Mouse (Mus musculus): Measurements from ENCODE around the gene Fgb. TPM values are rescaled to one million over a fixed set of nuclear protein-coding genes. Genes with fewer than 3 reads are reported as not detected.

The Fgb gene
- polyA plus RNA-seq, 1 experiment from 2014 or later = 1.4 TPM

DNA sequence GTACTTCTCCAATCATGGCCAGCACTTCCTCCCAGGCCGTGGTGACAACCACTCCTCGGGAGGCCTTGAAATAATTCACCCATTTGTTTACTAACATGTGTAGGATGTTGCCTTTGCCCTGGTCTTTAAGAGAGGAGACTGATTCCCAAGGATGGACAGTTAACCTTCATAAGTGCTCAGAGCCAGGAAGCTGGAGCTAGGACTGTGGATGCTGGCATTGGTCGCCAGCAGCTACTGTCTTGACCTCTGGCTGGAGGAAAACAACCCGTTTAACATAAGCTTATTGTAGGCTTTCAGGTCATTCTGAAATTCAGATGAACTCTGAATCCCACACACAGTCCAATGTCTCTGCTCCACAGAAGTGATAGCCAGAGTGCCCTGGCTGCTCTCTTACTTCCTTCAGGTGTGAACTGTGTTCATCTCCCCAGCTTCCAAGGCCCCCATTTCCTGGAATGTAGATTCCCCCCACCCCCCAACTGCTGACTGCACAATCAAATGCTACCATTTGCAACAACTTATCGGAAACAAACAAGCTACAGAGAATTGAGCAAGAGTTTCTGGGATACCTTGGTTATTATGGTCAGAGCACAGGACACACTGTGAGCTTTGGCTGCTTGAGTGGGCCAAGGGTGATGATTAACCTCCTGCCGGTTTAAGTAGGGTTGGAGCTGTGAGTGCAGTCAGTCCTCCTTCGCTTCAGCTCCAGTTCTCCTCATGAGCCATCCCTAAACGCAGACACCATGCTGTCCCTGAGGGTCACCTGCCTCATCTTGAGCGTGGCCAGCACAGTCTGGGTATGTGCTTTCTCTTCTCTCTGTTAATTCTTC is 24.0 kb downstream of the Fgb start, which contains the start of gene Fga:
Gene Fga (plus strand): TSS at position 602 of the 827 bp plus-strand sequence.
- Histone ChIP-seq H3K4me3 (no peak within 1 kb of the TSS), H3K9me3 (no peaks in the 10 kb centered on the region), H3K36me3 (no peaks in the 10 kb centered on the region), H3K4me2 (no peak within 1 kb of the TSS), H3K27me3 (no peaks in the 10 kb centered on the region), H3K27ac (no peak within 1 kb of the TSS), H3K9ac (no peak within 1 kb of the TSS), H3K4me1 (no peaks in the 10 kb centered on the region)
- no peak for ATAC-seq (ENCODE audit: insufficient number of reproducible peaks, low FRiP score, low TSS enrichment, low read depth)
- WGBS = 80% methylated on average over 9 of the region's 9 CpGs

DNA sequence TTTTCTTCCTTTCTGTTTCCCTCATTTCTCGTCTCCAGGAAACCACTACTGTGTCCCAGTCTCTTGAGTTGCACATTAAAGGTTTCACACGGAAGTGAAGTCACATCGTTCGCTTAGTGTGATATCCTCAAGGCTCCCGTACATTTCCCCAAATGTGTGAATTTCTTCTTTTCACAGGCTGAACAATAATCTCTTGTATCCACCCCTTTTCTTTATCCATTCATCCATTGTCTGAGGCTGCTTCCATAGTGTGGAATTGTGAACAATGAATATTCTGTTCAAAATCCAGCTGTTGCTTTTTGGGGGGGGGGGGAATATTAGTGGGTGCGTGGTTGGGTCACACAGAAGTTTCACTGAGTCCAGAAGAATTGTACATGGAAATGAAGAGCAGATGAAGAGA is 24.6 kb downstream of the Fgb start:
- H3K4me1 ChIP-seq = no peaks in the 10 kb centered on the region
- no peak for ATAC-seq (ENCODE audit: insufficient number of reproducible peaks, low FRiP score, low TSS enrichment, low read depth)
- 80% methylated on average over 6 of the region's 6 CpGs for WGBS

DNA sequence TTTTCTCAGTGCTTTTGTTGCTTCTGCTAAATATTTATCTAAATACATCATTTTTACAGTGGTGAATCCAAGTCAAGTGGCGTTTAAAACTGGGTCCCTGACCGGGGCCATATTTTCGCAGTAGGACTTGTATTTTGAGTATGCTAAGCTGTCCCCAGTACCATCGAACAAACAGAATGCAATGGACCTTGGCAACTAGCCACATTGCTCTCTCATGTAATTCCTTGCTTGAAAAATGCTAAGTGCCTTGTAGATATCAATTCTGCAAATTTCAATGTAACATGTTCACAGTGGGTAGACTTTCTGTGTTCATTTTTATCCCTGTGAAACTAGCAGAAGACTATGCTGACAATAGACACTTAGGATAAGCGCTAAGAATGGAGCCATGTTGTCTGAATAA is 28.5 kb downstream of the Fgb start:
- 90% methylated on average over 5 of the region's 5 CpGs for WGBS
- Histone ChIP-seq H3K9ac (no peak overlapping the region), H3K36me3 (no peaks in the 10 kb centered on the region), H3K4me3 (no peak overlapping the region), H3K27me3 (no peaks in the 10 kb centered on the region), H3K27ac (no peak overlapping the region), H3K4me1 (no peaks in the 10 kb centered on the region), H3K4me2 (no peak overlapping the region), H3K9me3 (no peaks in the 10 kb centered on the region)
- ATAC-seq (ENCODE audit: insufficient number of reproducible peaks, low FRiP score, low TSS enrichment, low read depth) = no peak

More for the DNA sequence above, 24.6 kb downstream of the Fgb start:
- Histone ChIP-seq H3K36me3 (no peaks in the 10 kb centered on the region), H3K4me2 (no peak overlapping the region), H3K9me3 (no peaks in the 10 kb centered on the region), H3K27me3 (no peaks in the 10 kb centered on the region), H3K9ac (no peak overlapping the region), H3K4me3 (no peak overlapping the region), H3K27ac (no peak overlapping the region)

DNA sequence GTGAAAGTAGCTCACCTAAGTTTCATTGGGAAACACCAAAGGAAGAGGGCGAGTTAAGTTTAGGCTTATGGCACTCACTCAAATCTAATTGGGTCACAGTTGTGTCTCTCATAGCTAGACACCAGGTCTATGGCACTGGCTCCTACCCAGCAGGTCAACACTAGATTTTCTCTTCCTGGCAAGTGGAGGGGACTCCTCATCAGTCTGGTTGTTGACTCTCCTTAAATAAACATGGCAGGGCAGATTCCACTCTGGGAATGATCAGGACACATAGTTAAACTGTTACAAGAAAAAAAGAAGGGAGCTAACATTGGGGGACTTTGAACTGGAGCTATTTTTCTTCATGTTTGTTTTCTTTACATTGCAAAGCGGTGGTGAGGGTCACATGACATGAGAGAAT is 29.3 kb downstream of the Fgb start:
- 83% methylated on average over 2 of the region's 2 CpGs for WGBS
- Histone ChIP-seq H3K9me3 (no peaks in the 10 kb centered on the region), H3K4me3 (no peak overlapping the region), H3K4me2 (no peak overlapping the region), H3K36me3 (no peaks in the 10 kb centered on the region), H3K27me3 (no peaks in the 10 kb centered on the region), H3K27ac (no peak overlapping the region), H3K4me1 (no peaks in the 10 kb centered on the region), H3K9ac (no peak overlapping the region)
- no peak for ATAC-seq (ENCODE audit: insufficient number of reproducible peaks, low FRiP score, low TSS enrichment, low read depth)

DNA sequence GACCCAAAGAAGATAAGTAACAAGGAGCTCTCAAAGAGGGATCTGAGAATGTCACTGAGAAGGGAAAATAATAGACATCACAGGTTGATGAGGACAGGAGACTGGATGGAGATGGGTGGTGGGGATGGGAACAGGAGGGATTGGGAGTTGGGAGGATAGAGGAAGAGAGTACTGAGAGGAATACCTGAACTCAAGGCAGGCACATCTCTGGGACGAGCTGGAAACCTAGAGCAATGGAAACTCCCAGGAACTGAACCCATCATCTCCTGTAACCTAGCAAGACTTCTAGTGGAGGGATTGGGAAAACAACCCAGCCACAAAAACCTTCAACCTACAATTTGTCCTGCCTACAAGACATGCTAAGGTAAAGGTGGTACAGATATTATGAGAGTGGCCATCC is 33.4 kb downstream of the Fgb start:
- no peak overlapping the region for H3K4me2 ChIP-seq
- H3K9ac ChIP-seq = no peak overlapping the region
- no peaks in the 10 kb centered on the region for H3K4me1 ChIP-seq
- no peaks in the 10 kb centered on the region for H3K27me3 ChIP-seq
- no peaks in the 10 kb centered on the region for H3K9me3 ChIP-seq
- H3K36me3 ChIP-seq = no peaks in the 10 kb centered on the region
- H3K4me3 ChIP-seq = no peak overlapping the region
- H3K27ac ChIP-seq = no peak overlapping the region
- ATAC-seq (ENCODE audit: insufficient number of reproducible peaks, low FRiP score, low TSS enrichment, low read depth) = no peak
- 79% methylated on average over 1 of the region's 1 CpGs for WGBS

DNA sequence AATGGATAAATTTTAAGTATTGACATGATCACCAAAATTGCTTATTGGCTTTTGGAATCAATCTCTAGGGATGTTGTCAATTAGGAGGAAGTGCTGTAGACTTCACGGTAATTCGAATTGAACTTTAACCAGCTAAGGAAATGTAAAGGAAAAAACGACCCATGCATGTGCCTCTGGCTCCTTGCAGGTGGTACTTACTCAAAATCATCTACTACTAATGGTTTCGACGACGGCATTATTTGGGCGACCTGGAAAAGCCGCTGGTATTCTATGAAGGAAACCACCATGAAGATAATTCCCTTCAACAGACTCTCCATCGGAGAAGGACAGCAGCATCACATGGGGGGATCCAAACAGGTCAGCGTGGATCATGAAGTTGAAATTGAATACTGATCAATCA is 35.7 kb downstream of the Fgb start:
- H3K27ac ChIP-seq = no peak overlapping the region
- no peaks in the 10 kb centered on the region for H3K27me3 ChIP-seq
- no peak overlapping the region for H3K4me3 ChIP-seq
- no peak overlapping the region for H3K4me2 ChIP-seq
- 86% methylated on average over 10 of the region's 10 CpGs for WGBS
- no peaks in the 10 kb centered on the region for H3K9me3 ChIP-seq
- no peak for ATAC-seq (ENCODE audit: insufficient number of reproducible peaks, low FRiP score, low TSS enrichment, low read depth)
- no peaks in the 10 kb centered on the region for H3K4me1 ChIP-seq
- H3K9ac ChIP-seq = no peak overlapping the region
- no peaks in the 10 kb centered on the region for H3K36me3 ChIP-seq

DNA sequence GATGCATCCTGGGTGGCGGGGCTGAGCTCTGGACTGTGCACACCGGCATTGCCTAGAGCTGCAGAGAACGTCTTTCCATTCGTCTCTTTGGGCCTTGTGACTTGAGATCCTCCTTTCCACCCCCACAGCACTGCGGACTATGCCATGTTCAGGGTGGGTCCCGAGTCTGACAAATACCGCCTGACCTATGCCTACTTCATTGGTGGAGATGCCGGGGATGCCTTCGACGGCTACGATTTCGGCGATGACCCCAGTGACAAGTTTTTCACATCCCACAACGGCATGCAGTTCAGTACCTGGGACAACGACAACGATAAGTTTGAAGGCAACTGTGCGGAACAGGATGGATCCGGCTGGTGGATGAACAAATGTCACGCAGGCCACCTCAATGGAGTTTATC is 37.0 kb downstream of the Fgb start:
- no peaks in the 10 kb centered on the region for H3K36me3 ChIP-seq
- H3K4me3 ChIP-seq = no peak overlapping the region
- no peaks in the 10 kb centered on the region for H3K4me1 ChIP-seq
- H3K27me3 ChIP-seq = no peaks in the 10 kb centered on the region
- no peak overlapping the region for H3K4me2 ChIP-seq
- H3K27ac ChIP-seq = no peak overlapping the region
- ATAC-seq (ENCODE audit: insufficient number of reproducible peaks, low FRiP score, low TSS enrichment, low read depth) = no peak
- no peaks in the 10 kb centered on the region for H3K9me3 ChIP-seq
- no peak overlapping the region for H3K9ac ChIP-seq
- WGBS = 91% methylated on average over 19 of the region's 19 CpGs

DNA sequence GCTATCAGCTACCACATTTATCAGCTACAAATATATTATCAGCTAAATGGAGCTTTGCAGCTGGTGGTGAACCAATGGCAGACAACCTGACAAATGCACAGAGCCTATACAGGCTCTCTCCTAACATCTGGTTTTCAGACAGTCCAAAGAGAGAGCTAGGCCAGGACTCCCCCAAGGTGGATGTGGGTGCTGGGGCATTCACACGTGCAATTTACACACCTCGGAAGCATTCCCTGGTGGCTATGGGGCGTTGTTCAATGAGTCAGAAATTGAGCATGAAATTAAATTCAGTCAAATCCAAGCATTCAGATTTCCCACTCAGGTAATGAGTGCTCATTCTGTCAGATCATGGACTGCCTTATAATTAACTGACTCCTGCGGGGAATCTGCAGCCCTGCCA is 38.1 kb downstream of the Fgb start:
- H3K27me3 ChIP-seq = no peaks in the 10 kb centered on the region

DNA sequence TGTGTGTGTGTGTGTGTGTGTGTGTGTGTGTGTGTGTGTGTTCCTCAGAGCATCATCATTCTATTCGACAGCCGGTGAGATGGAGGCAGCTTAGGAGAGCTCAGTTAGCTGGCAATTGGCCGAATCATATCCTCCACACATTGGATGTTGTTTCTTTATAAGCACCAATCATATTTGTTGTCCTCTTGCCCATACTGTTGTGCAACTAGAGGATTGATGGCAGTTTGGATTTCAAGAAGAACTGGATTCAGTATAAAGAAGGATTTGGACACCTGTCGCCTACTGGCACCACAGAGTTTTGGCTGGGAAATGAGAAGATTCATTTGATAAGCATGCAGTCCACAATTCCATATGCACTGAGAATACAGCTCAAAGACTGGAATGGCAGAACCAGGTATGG is 38.5 kb downstream of the Fgb start:
- no peaks in the 10 kb centered on the region for H3K27me3 ChIP-seq
- WGBS = 90% methylated on average over 4 of the region's 4 CpGs
- no peak overlapping the region for H3K4me2 ChIP-seq
- no peak for ATAC-seq (ENCODE audit: insufficient number of reproducible peaks, low FRiP score, low TSS enrichment, low read depth)
- no peaks in the 10 kb centered on the region for H3K9me3 ChIP-seq
- H3K9ac ChIP-seq = no peak overlapping the region
- H3K4me1 ChIP-seq = no peaks in the 10 kb centered on the region
- H3K4me3 ChIP-seq = no peak overlapping the region
- no peaks in the 10 kb centered on the region for H3K36me3 ChIP-seq
- no peak overlapping the region for H3K27ac ChIP-seq

More for the DNA sequence above, 38.1 kb downstream of the Fgb start:
- 48% methylated on average over 4 of the region's 4 CpGs for WGBS
- H3K4me2 ChIP-seq = no peak overlapping the region
- no peak for ATAC-seq (ENCODE audit: insufficient number of reproducible peaks, low FRiP score, low TSS enrichment, low read depth)
- no peaks in the 10 kb centered on the region for H3K9me3 ChIP-seq
- H3K36me3 ChIP-seq = no peaks in the 10 kb centered on the region
- H3K27ac ChIP-seq = no peak overlapping the region
- H3K9ac ChIP-seq = no peak overlapping the region
- no peak overlapping the region for H3K4me3 ChIP-seq
- H3K4me1 ChIP-seq = no peaks in the 10 kb centered on the region

DNA sequence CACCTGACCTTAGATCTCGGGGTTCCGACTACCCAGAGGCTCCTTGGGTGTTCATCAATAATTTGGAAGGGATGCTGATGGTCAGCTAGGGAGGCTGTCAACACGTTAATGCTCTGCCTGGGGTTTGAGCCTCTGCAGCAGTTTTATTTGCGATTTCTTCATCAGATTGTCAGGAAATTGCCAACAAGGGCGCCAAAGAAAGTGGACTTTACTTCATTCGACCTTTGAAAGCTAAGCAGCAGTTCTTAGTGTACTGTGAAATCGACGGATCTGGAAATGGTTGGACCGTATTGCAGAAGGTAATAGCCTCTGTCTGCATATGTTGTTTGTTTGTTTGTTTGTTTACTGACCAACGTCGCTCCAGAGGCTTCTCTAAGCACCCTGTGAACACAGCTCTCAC is 39.4 kb downstream of the Fgb start:
- Histone ChIP-seq H3K27me3 (no peaks in the 10 kb centered on the region), H3K9me3 (no peaks in the 10 kb centered on the region), H3K9ac (no peak overlapping the region), H3K4me3 (no peak overlapping the region), H3K27ac (no peak overlapping the region), H3K4me2 (no peak overlapping the region), H3K36me3 (no peaks in the 10 kb centered on the region), H3K4me1 (no peaks in the 10 kb centered on the region)
- 70% methylated on average over 11 of the region's 11 CpGs for WGBS
- no peak for ATAC-seq (ENCODE audit: insufficient number of reproducible peaks, low FRiP score, low TSS enrichment, low read depth)

DNA sequence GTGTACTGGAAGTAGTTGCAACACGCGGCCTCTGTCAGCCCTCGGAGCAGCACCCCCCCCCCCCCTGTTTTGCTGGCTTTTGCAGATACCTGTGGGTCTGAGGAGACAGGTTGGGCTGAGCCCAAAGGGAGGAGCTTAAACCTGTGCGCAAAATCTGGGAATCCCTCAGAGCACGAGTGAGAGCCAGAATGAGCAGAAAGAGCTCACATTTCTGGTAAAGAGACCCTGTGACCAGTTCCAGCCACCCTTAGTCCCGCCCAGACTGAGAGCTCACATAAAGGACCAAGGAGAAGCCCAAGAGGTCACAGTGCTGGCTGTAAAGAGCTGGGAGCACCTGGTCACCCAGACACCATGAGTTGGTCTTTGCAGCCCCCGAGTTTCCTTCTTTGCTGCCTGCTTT is 42.1 kb downstream of the Fgb start, which contains the start of gene Fgg:
Gene Fgg (plus strand): TSS at position 168 of the 400 bp plus-strand sequence.
- Histone ChIP-seq H3K9me3 (no peaks in the 10 kb centered on the region), H3K4me1 (no peaks in the 10 kb centered on the region), H3K36me3 (no peaks in the 10 kb centered on the region), H3K27ac (no peak within 1 kb of the TSS), H3K9ac (no peak within 1 kb of the TSS), H3K4me3 (no peak within 1 kb of the TSS), H3K4me2 (no peak within 1 kb of the TSS), H3K27me3 (no peaks in the 10 kb centered on the region)
- no peak for ATAC-seq (ENCODE audit: insufficient number of reproducible peaks, low FRiP score, low TSS enrichment, low read depth)
- 39% methylated on average over 7 of the region's 7 CpGs for WGBS

DNA sequence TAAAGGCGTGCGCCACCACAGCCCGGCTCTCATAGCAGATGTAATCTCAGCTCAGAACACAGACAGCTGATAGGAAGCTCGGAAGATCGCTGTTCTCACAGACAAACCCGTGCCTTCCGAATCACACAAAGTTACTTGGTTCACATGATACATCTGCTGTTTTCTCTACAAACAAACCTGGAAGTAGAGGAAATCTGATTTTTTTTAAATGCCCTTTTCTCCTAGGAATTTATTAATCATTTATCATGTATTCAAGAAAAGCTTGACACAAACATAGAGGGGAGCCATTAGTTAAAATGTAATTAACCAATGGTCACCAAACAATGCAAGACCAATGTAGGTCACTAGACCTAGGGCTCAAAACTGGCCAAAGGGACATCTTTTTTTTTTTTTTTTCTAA is 44.9 kb downstream of the Fgb start:
- WGBS = 92% methylated on average over 7 of the region's 7 CpGs
- no peaks in the 10 kb centered on the region for H3K9me3 ChIP-seq
- H3K4me2 ChIP-seq = no peak overlapping the region
- H3K36me3 ChIP-seq = no peaks in the 10 kb centered on the region
- H3K9ac ChIP-seq = no peak overlapping the region
- no peak overlapping the region for H3K4me3 ChIP-seq
- no peak for ATAC-seq (ENCODE audit: insufficient number of reproducible peaks, low FRiP score, low TSS enrichment, low read depth)
- no peak overlapping the region for H3K27ac ChIP-seq
- H3K4me1 ChIP-seq = peaks cover 1% of the 10 kb centered on the region; the same call in 1 of the 2 replicates
- H3K27me3 ChIP-seq = no peaks in the 10 kb centered on the region
